Comparison of ENCODE assay signal across 12 mouse cellular contexts in the genomic region with DNA sequence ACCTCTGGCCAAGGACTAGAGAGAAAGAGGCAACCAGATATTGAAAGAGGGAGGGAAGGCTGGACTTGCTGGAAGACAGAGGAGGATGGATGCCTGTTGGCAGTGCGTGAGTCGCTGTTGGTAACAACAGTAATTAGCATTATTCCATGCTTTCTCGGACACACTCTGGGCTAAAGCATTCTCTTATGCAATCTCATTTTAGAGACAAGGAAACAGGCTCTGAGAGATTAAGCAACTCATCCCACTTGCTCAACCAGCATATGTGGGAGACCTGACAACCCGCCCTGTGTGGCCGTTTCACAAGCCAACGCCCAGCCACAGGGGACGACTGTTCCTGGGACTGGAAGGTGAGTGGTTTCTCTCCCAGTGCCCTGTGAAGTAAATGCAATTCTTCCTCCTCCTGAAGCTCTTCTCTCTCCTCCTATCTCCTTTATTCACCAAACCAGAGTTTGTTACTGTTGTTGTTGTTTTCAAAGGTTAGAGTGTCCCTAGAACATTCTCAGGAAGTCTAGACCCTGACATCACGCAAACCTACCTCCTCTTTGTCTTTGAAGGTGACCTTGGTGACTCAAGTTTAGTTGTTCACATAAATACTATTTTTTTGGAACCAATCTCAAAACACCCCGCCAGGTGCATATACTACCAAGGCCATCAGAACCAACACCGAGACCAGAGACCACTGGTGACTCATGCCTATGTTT. TPM values are rescaled to one million over a fixed set of nuclear protein-coding genes. Genes with fewer than 3 reads are reported as not detected.
DNase-seq lines count a peak whose midpoint lies in the region; ATAC-seq lines count a peak whose summit lies in the region.
"Had no signal": no experiment of that assay in that cellular context is flagged by ENCODE, and none has a peak within 500 bp of the region (broad histone marks: within the 10 kb centered on the region; RNA-seq: fewer than 3 reads in every experiment).

No protein-coding gene starts in this region.

- 63% methylated on average over 10 of the region's 10 CpGs for WGBS in liver, embryonic 12.5 days (ENCODE audit: insufficient replicate concordance)
- WGBS in liver, embryonic 16.5 days (ENCODE audit: insufficient replicate concordance), result 52% methylated on average over 10 of the region's 10 CpGs

- ATAC-seq in liver, embryonic 12.5 days, result no peak
- peak; percentile 61 for ATAC-seq in liver, embryonic 16.5 days (ENCODE audit: low read depth)

- peaks cover 32% of the 10 kb centered on the region for H3K4me1 ChIP-seq in liver, embryonic 12.5 days
- H3K4me1 ChIP-seq in liver, embryonic 16.5 days (ENCODE audit: control insufficient read depth, low read depth, low read length), result peaks cover 25% of the 10 kb centered on the region

- H3K9me3 ChIP-seq in liver, embryonic 12.5 days (replicated peaks), result no peaks in the 10 kb centered on the region
- H3K9me3 ChIP-seq in liver, embryonic 16.5 days (replicated peaks; ENCODE audit: control insufficient read depth, low read length), result no peaks in the 10 kb centered on the region
- H3K9me3 ChIP-seq: embryonic facial prominence, embryonic 15.5 days; limb, embryonic 10.5 days had no signal

- no peaks in the 10 kb centered on the region for H3K36me3 ChIP-seq in liver, embryonic 12.5 days
- H3K36me3 ChIP-seq in liver, embryonic 16.5 days (ENCODE audit: control insufficient read depth, insufficient read depth), result no peaks in the 10 kb centered on the region
- H3K36me3 ChIP-seq: embryonic facial prominence, embryonic 15.5 days; limb, embryonic 10.5 days had no signal

- H3K27ac ChIP-seq in liver, embryonic 12.5 days, result no peak overlapping the region
- H3K27ac ChIP-seq in liver, embryonic 16.5 days (ENCODE audit: low read length), result peak overlapping the region; percentile 72
- H3K27ac ChIP-seq: embryonic facial prominence, embryonic 15.5 days; limb, embryonic 10.5 days had no signal

- H3K9ac ChIP-seq in liver, embryonic 12.5 days, result no peak overlapping the region
- no peak overlapping the region for H3K9ac ChIP-seq in liver, embryonic 16.5 days (ENCODE audit: low read depth, low read length)
- H3K9ac ChIP-seq: embryonic facial prominence, embryonic 15.5 days had no signal

- H3K4me2 ChIP-seq in liver, embryonic 12.5 days, result no peak overlapping the region
- H3K4me2 ChIP-seq in liver, embryonic 16.5 days (ENCODE audit: low read depth, low read length), result peak overlapping the region; percentile 32; the same call in 1 of the 2 replicates
- H3K4me2 ChIP-seq: embryonic facial prominence, embryonic 15.5 days had no signal

- no peak overlapping the region for H3K4me3 ChIP-seq in liver, embryonic 12.5 days
- H3K4me3 ChIP-seq in liver, embryonic 16.5 days (ENCODE audit: low read depth, low read length), result no peak overlapping the region
- H3K4me3 ChIP-seq: embryonic facial prominence, embryonic 15.5 days; limb, embryonic 10.5 days had no signal

- no peaks in the 10 kb centered on the region for H3K27me3 ChIP-seq in liver, embryonic 12.5 days (replicated peaks)
- no peaks in the 10 kb centered on the region for H3K27me3 ChIP-seq in liver, embryonic 16.5 days (ENCODE audit: control insufficient read depth, insufficient read depth, low read depth, low read length)
- H3K27me3 ChIP-seq: embryonic facial prominence, embryonic 15.5 days had no signal

- DNase-seq in liver, result peak; percentile 46
- peak; percentile 89 for DNase-seq in adipocyte (ENCODE audit: low spot score)
- peak; percentile 40 for DNase-seq in skeletal muscle tissue, adult 2 months (ENCODE audit: low read depth, low spot score)
- no peak for DNase-seq in cerebellum, postnatal 10 days
- no peak for DNase-seq in urinary bladder, adult 2 months (ENCODE audit: low spot score)
- no peak for DNase-seq in right cerebral cortex, adult 18-20 months
- DNase-seq: gastrocnemius, postnatal 10 days; kidney, postnatal 36 days had no signal

RNA-seq across cellular contexts. Expression of a gene that starts 18.0 kb away (rescaled TPM):
- 108 and 112 TPM in 2 replicates for polyA plus RNA-seq in liver, embryonic 12.5 days (2016; fragmentation: Nextera tagmentation; extraction: Ambion mirVana)
- 105 and 116 TPM in 2 replicates for polyA plus RNA-seq in liver, embryonic 16.5 days (2015; fragmentation: Nextera tagmentation; extraction: Ambion mirVana)
- 87.8 and 89.4 TPM in 2 replicates for polyA plus RNA-seq in urinary bladder, adult 2 months (2012; rRNA removed)

RNA-seq across cellular contexts. Expression of a gene that starts 39.5 kb away (rescaled TPM):
- polyA plus RNA-seq in liver, embryonic 12.5 days (2016; fragmentation: Nextera tagmentation; extraction: Ambion mirVana), result 17.3 and 19.1 TPM in 2 replicates
- polyA plus RNA-seq in liver, embryonic 16.5 days (2015; fragmentation: Nextera tagmentation; extraction: Ambion mirVana), result 6.8 and 7.5 TPM in 2 replicates
- polyA plus RNA-seq in urinary bladder, adult 2 months (2012; rRNA removed), result 12.8 and 13.5 TPM in 2 replicates

RNA-seq across cellular contexts. Expression of a gene that starts 57.9 kb away (rescaled TPM):
- polyA plus RNA-seq in liver, embryonic 12.5 days (2016; fragmentation: Nextera tagmentation; extraction: Ambion mirVana), result 5.0 and 5.4 TPM in 2 replicates
- polyA plus RNA-seq in liver, embryonic 16.5 days (2015; fragmentation: Nextera tagmentation; extraction: Ambion mirVana), result 2.9 and 3.1 TPM in 2 replicates
- 5.3 and 10.1 TPM in 2 replicates for polyA plus RNA-seq in urinary bladder, adult 2 months (2012; rRNA removed)

Comparison
In these comparisons a context has a peak if more than half of its experiments do, and no peak if none do; other contexts are left out.
1. DNase-seq: peak in liver (single experiment), adipocyte (single experiment) and skeletal muscle tissue, adult 2 months (single experiment); none in cerebellum, postnatal 10 days (0 of 2), urinary bladder, adult 2 months (single experiment) and right cerebral cortex, adult 18-20 months (single experiment).